Mouse (Mus musculus) heart, postnatal 0 days (tissue): ENCODE data around the gene Acsf3. TPM values are rescaled to one million over a fixed set of nuclear protein-coding genes. Genes with fewer than 3 reads are reported as not detected.

ENCODE experiments used
- ATAC-seq: fragments of 200-750 bp; cut with Nextera tagmentation; 2 replicates; pipeline ENCODE4 v1.8.0; 2017; ENCODE audit warnings: low read depth, moderate number of reproducible peaks, moderate library complexity; ENCODE audit not compliant: insufficient read depth
- DNase-seq: peaks from one replicate; pipeline ENCODE4 v3.0.0-alpha.2; 2016; ENCODE audit warnings: low spot score
- H3K27ac ChIP-seq: fragments of 300-500 bp; sonication (generic); 2 replicates; pipeline ENCODE4 v1.5.1; 2014; ENCODE audit warnings: low read depth, mild to moderate bottlenecking
- H3K27me3 ChIP-seq: fragments of 300-500 bp; sonication (generic); 2 replicates; pipeline ENCODE4 v1.6.1; 2014; ENCODE audit warnings: low read length, mixed read lengths; ENCODE audit not compliant: control insufficient read depth, insufficient read depth
- H3K36me3 ChIP-seq: fragments of 300-500 bp; sonication (generic); replicated peaks from 2 replicates; pipeline ENCODE4 v1.6.1; 2014; ENCODE audit warnings: low read length, mixed read lengths; ENCODE audit not compliant: control insufficient read depth, insufficient read depth
- H3K4me1 ChIP-seq: fragments of 300-500 bp; sonication (generic); 2 replicates; pipeline ENCODE4 v1.6.1; 2014; ENCODE audit warnings: antibody characterized with exemption; ENCODE audit not compliant: control insufficient read depth, insufficient read depth
- H3K4me2 ChIP-seq: fragments of 300-500 bp; sonication (generic); 2 replicates; pipeline ENCODE4 v1.6.1; 2014; ENCODE audit warnings: low read depth, mild to moderate bottlenecking, low read length, moderate library complexity
- H3K4me3 ChIP-seq: fragments of 300-500 bp; sonication (generic); 2 replicates; pipeline ENCODE4 v1.5.1; 2014; ENCODE audit warnings: low read depth, low read length
- H3K9ac ChIP-seq: fragments of 300-500 bp; sonication (generic); replicated peaks from 2 replicates; pipeline ENCODE4 v1.6.1; 2014; ENCODE audit warnings: low read depth, low read length, mixed read lengths
- H3K9me3 ChIP-seq: fragments of 300-500 bp; sonication (generic); replicated peaks from 2 replicates; pipeline ENCODE4 v1.6.1; 2016; ENCODE audit warnings: low read length; ENCODE audit not compliant: control insufficient read depth
- CTCF ChIP-seq: IDR thresholded peaks from 2 replicates; pipeline ENCODE4 v1.5.1; 2016; ENCODE audit warnings: antibody characterized with exemption, control low read depth, low read depth
- EP300 ChIP-seq: IDR thresholded peaks from 2 replicates; pipeline ENCODE4 v1.6.1; 2016; ENCODE audit warnings: antibody characterized with exemption, low read depth
- WGBS: fragments of 180-500 bp; shearing (Covaris S2); extraction: QIAGEN DNeasy Blood & Tissue Kit; methylation state at CpG from one replicate; pipeline ENCODE4 v1.1.7; 2014; 5-methylcytosine and 5-hydroxymethylcytosine counted together
- polyA plus RNA-seq: library from polyadenylated mRNA; unstranded; fragments of >200 nt; fragmentation: Nextera tagmentation; extraction: Ambion mirVana; gene quantifications from 2 replicates; pipeline ENCODE4 v1.2.1, GENCODE M21; 2015
- total RNA-seq: library from RNA; depleted of rRNA; stranded (reverse); fragments of >200 nt; gene quantifications from 2 replicates; pipeline ENCODE4 v1.2.3, GENCODE M21; 2014; ENCODE audit warnings: low replicate concordance

The Acsf3 gene
- total and polyA plus RNA-seq, 2 experiments from 2014 or later, result 17.7 to 19.3 TPM

DNA sequence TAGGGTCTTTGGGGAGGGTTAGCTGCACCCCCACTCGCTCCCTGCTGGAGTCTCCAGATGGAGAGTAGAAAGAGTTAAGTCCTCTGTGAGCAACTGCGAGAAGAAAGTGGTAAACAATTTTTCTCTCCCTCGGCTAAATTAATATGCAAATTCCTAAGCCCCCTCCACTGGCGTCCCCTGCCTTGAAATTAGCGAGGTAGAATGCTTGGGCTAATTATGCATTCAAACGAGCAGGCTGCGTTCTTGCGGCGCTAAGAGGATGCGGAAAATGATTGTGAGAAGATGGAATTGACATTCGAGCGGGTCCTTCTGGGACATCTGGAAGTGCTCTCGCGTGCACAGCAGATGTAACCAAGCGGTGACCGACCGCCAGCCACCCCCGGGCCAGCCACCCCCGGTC, 32.8 kb upstream of the Acsf3 start:
- Histone ChIP-seq H3K27me3 (peaks cover 69% of the 10 kb centered on the region), H3K36me3 (no peaks in the 10 kb centered on the region), H3K4me1 (no peaks in the 10 kb centered on the region), H3K4me3 (no peak overlapping the region), H3K4me2 (no peak overlapping the region), H3K9ac (no peak overlapping the region), H3K27ac (no peak overlapping the region), H3K9me3 (no peaks in the 10 kb centered on the region)
- TF ChIP-seq CTCF (no peak), EP300 (no peak)
- DNase-seq (no peak), ATAC-seq (no peak)
- WGBS, result 25% methylated on average over 19 of the region's 19 CpGs

GRCm38 (mm10) chr8:122745022-122745749, 30.1 kb upstream of the Acsf3 start:
- TF ChIP-seq EP300, result no peak
- no peak for TF ChIP-seq CTCF
- H3K9me3 ChIP-seq, result no peaks in the 10 kb centered on the region
- H3K4me2 ChIP-seq, result no peak overlapping the region
- no peaks in the 10 kb centered on the region for H3K4me1 ChIP-seq
- no peaks in the 10 kb centered on the region for H3K36me3 ChIP-seq
- ATAC-seq (no peak), DNase-seq (no peak)
- H3K4me3 ChIP-seq, result no peak overlapping the region
- peaks cover 53% of the 10 kb centered on the region for H3K27me3 ChIP-seq
- no peak overlapping the region for H3K27ac ChIP-seq
- WGBS, result 29% methylated on average over 17 of the region's 17 CpGs
- H3K9ac ChIP-seq, result no peak overlapping the region

DNA sequence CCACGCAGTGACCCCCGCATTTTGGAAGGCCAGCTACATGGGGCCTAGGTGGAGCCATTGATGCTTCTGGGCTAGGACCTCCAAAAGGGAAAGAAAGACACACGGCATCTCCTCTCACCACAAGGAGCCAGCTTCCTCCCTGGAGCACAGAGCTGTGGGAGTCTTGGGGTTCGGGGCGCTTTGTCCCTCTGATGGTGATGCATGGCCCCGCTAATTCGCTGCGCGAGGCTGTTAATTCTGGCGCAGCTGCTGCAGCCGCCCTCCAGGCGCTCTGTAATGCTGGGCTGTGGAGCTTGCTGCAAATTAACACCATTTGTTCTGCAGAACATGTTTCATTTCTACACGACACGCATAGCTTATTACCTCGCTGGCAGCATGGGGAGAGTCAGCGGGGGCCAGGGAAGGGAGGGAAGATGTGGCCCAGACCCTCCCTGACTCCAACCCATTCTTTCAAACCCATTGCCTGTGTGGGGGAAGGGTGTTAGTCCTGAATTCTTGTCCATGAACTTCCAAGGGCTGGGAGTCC, 29.5 kb upstream of the Acsf3 start:
- Histone ChIP-seq H3K4me2 (no peak overlapping the region), H3K4me3 (no peak overlapping the region), H3K4me1 (no peaks in the 10 kb centered on the region), H3K36me3 (no peaks in the 10 kb centered on the region), H3K27ac (no peak overlapping the region), H3K27me3 (peaks cover 47% of the 10 kb centered on the region), H3K9ac (no peak overlapping the region), H3K9me3 (no peaks in the 10 kb centered on the region)
- no peak for DNase-seq
- no peak for ATAC-seq
- no peak for TF ChIP-seq CTCF
- TF ChIP-seq EP300, result no peak
- WGBS, result 17% methylated on average over 16 of the region's 16 CpGs

DNA sequence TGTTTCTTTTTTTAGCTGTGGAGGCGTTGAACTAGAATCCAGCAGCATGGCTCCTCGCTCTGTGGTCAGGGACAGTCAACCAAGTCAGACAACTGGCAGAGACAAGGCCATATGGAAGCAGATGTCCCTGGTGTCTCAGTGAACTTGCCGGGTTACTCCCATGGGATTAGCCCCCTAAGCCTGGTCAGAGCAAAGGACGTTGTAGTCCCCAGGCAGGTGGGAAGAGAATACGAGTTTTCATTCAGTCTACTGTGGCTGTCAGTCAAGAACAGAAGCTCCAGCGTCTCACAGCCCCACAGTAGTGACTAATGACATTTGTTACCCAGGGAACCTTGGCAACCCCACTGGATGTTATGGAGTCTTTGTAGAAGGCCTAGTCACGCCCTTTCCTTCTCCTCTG, 28.8 kb upstream of the Acsf3 start:
- TF ChIP-seq EP300 (no peak), CTCF (no peak)
- Histone ChIP-seq H3K9me3 (no peaks in the 10 kb centered on the region), H3K4me2 (no peak overlapping the region), H3K27ac (no peak overlapping the region), H3K36me3 (no peaks in the 10 kb centered on the region), H3K4me1 (no peaks in the 10 kb centered on the region), H3K9ac (no peak overlapping the region), H3K4me3 (no peak overlapping the region), H3K27me3 (peaks cover 52% of the 10 kb centered on the region)
- ATAC-seq, result no peak
- WGBS, result 41% methylated on average over 7 of the region's 7 CpGs
- no peak for DNase-seq

GRCm38 (mm10) chr8:122747825-122748224, 27.5 kb upstream of the Acsf3 start:
- Histone ChIP-seq H3K4me3 (no peak overlapping the region), H3K4me2 (no peak overlapping the region), H3K4me1 (no peaks in the 10 kb centered on the region), H3K9ac (no peak overlapping the region), H3K9me3 (no peaks in the 10 kb centered on the region), H3K27ac (no peak overlapping the region), H3K36me3 (no peaks in the 10 kb centered on the region), H3K27me3 (peaks cover 49% of the 10 kb centered on the region)
- 80% methylated on average over 1 of the region's 1 CpGs for WGBS
- TF ChIP-seq EP300 (no peak), CTCF (no peak)
- ATAC-seq, result no peak
- no peak for DNase-seq
